Mouse (Mus musculus) stomach, embryonic 14.5 days (tissue): ENCODE results near the gene Gdf1. TPM values are rescaled to one million over a fixed set of nuclear protein-coding genes. Genes with fewer than 3 reads are reported as not detected.

ENCODE experiments used
- ATAC-seq: fragments of 200-750 bp; cut with Nextera tagmentation; 2 replicates; pipeline ENCODE4 v1.8.0; 2017; ENCODE audit warnings: low read depth, moderate TSS enrichment; ENCODE audit not compliant: insufficient number of reproducible peaks, insufficient read depth, low FRiP score
- H3K27ac ChIP-seq: fragments of 300-500 bp; sonication (generic); 2 replicates; pipeline ENCODE4 v1.5.1; 2014; ENCODE audit warnings: mild to moderate bottlenecking, low read length, moderate library complexity, mixed read lengths
- H3K27me3 ChIP-seq: fragments of 300-500 bp; sonication (generic); 2 replicates; pipeline ENCODE4 v1.6.1; 2014; ENCODE audit warnings: low read length, control low read depth, mixed read lengths; ENCODE audit not compliant: control insufficient read depth, insufficient read depth
- H3K36me3 ChIP-seq: fragments of 300-500 bp; sonication (generic); 2 replicates; pipeline ENCODE4 v1.6.1; 2014; ENCODE audit warnings: mild to moderate bottlenecking, control low read depth, low read length, moderate library complexity, mixed read lengths; ENCODE audit not compliant: control insufficient read depth, insufficient read depth
- H3K4me1 ChIP-seq: fragments of 300-500 bp; sonication (generic); 2 replicates; pipeline ENCODE4 v1.6.1; 2014; ENCODE audit warnings: low read length, control low read depth, mixed read lengths; ENCODE audit not compliant: control insufficient read depth, insufficient read depth
- H3K4me2 ChIP-seq: fragments of 300-500 bp; sonication (generic); replicated peaks from 2 replicates; pipeline ENCODE4 v1.6.1; 2014; ENCODE audit warnings: low read depth, low read length, control low read depth
- H3K4me3 ChIP-seq: fragments of 300-500 bp; sonication (generic); 2 replicates; pipeline ENCODE4 v1.5.1; 2014; ENCODE audit warnings: low read depth, low read length, control low read depth
- H3K9ac ChIP-seq: fragments of 300-500 bp; sonication (generic); replicated peaks from 2 replicates; pipeline ENCODE4 v1.6.1; 2014; ENCODE audit warnings: low read depth, mild to moderate bottlenecking, control low read depth, low read length, moderate library complexity, mixed read lengths
- H3K9me3 ChIP-seq: fragments of 300-500 bp; sonication (generic); 2 replicates; pipeline ENCODE4 v1.6.1; 2016; ENCODE audit warnings: low read depth, low read length, control low read depth; ENCODE audit not compliant: control insufficient read depth
- WGBS: fragments of 180-500 bp; shearing (Covaris S2); extraction: QIAGEN DNeasy Blood & Tissue Kit; methylation state at CpG from one replicate; pipeline ENCODE4 v1.1.7; 2014; 5-methylcytosine and 5-hydroxymethylcytosine counted together
- polyA plus RNA-seq: library from polyadenylated mRNA; unstranded; fragments of >200 nt; fragmentation: Nextera tagmentation; extraction: Ambion mirVana; gene quantifications from 2 replicates; pipeline ENCODE4 v1.2.1, GENCODE M21; 2014

Gdf1 gene
- polyA plus RNA-seq, 1 experiment from 2014 or later: 0.35 TPM

GRCm38 (mm10) chr8:70352000-70352384 lies 22.4 kb downstream of the Gdf1 start:
- Histone ChIP-seq H3K4me3 (peak overlapping the region; percentile 95), H3K9me3 (no peaks in the 10 kb centered on the region), H3K27ac (0 out of 2 replicates have a peak overlapping the region, but pooled peaks have one; percentile 15), H3K4me2 (peak overlapping the region; percentile 100), H3K27me3 (no peaks in the 10 kb centered on the region), H3K4me1 (peaks cover 27% of the 10 kb centered on the region), H3K9ac (peak overlapping the region; percentile 81), H3K36me3 (peaks cover 6% of the 10 kb centered on the region; the same call in 1 of the 2 replicates)
- ATAC-seq: no peak
- WGBS: 13% methylated on average over 3 of the region's 3 CpGs

- peaks cover 27% of the 10 kb centered on the region for H3K4me1 ChIP-seq
- no peaks in the 10 kb centered on the region for H3K9me3 ChIP-seq
- peaks cover 6% of the 10 kb centered on the region; the same call in 1 of the 2 replicates for H3K36me3 ChIP-seq
- peak overlapping the region; percentile 100 for H3K4me2 ChIP-seq
- peak overlapping the region; percentile 95 for H3K4me3 ChIP-seq
- WGBS: under 1% methylated on average over 58 of the region's 64 CpGs
- H3K27ac ChIP-seq: peak overlapping the region; percentile 89
- no peaks in the 10 kb centered on the region for H3K27me3 ChIP-seq
- peak; percentile 40 for ATAC-seq
- H3K9ac ChIP-seq: peak overlapping the region; percentile 81
These were observed 23.1 kb downstream of the Gdf1 start for GRCm38 (mm10) chr8:70352657-70353151.

- H3K27ac ChIP-seq: peak within 1 kb of the TSS; percentile 89
- peak within 1 kb of the TSS; percentile 81 for H3K9ac ChIP-seq
- ATAC-seq: peak; percentile 89
- H3K9me3 ChIP-seq: no peaks in the 10 kb centered on the region
- H3K4me2 ChIP-seq: peak within 1 kb of the TSS; percentile 100
- no peaks in the 10 kb centered on the region for H3K27me3 ChIP-seq
- H3K4me1 ChIP-seq: peaks cover 27% of the 10 kb centered on the region
- H3K4me3 ChIP-seq: peak within 1 kb of the TSS; percentile 95
- H3K36me3 ChIP-seq: peaks cover 6% of the 10 kb centered on the region; the same call in 1 of the 2 replicates
- 0% methylated on average over 55 of the region's 69 CpGs for WGBS
These were observed 23.7 kb downstream of the Gdf1 start, which contains the start of gene Upf1 for GRCm38 (mm10) chr8:70353194-70353817. Gene Upf1, minus strand, starts transcription at chr8:70353278.

GRCm38 (mm10) chr8:70354004-70354403 lies 24.4 kb downstream of the Gdf1 start:
- H3K9me3 ChIP-seq: no peaks in the 10 kb centered on the region
- H3K4me3 ChIP-seq: peak overlapping the region; percentile 95
- peak overlapping the region; percentile 30; the same call in 1 of the 2 replicates for H3K9ac ChIP-seq
- peaks cover 27% of the 10 kb centered on the region for H3K4me1 ChIP-seq
- peak overlapping the region; percentile 73 for H3K4me2 ChIP-seq
- no peaks in the 10 kb centered on the region for H3K27me3 ChIP-seq
- H3K36me3 ChIP-seq: peaks cover 6% of the 10 kb centered on the region; the same call in 1 of the 2 replicates
- H3K27ac ChIP-seq: peak overlapping the region; percentile 78; the same call in 1 of the 2 replicates
- 46% methylated on average over 4 of the region's 4 CpGs for WGBS
- ATAC-seq: no peak

- H3K4me2 ChIP-seq: no peak overlapping the region
- no peaks in the 10 kb centered on the region for H3K27me3 ChIP-seq
- 77% methylated on average over 1 of the region's 1 CpGs for WGBS
- no peak overlapping the region for H3K27ac ChIP-seq
- no peaks in the 10 kb centered on the region for H3K36me3 ChIP-seq
- peaks cover 20% of the 10 kb centered on the region for H3K4me1 ChIP-seq
- H3K9me3 ChIP-seq: no peaks in the 10 kb centered on the region
- no peak overlapping the region for H3K9ac ChIP-seq
- no peak for ATAC-seq
- no peak overlapping the region for H3K4me3 ChIP-seq
These were observed 26.5 kb downstream of the Gdf1 start for GRCm38 (mm10) chr8:70356111-70356510.

GRCm38 (mm10) chr8:70359411-70359810 lies 29.8 kb downstream of the Gdf1 start:
- no peaks in the 10 kb centered on the region for H3K9me3 ChIP-seq
- no peak overlapping the region for H3K4me3 ChIP-seq
- no peak for ATAC-seq
- H3K9ac ChIP-seq: no peak overlapping the region
- H3K27me3 ChIP-seq: no peaks in the 10 kb centered on the region
- H3K27ac ChIP-seq: no peak overlapping the region
- H3K36me3 ChIP-seq: no peaks in the 10 kb centered on the region
- 0 out of 2 replicates have a peak, but pooled peaks cover 3% of the 10 kb centered on the region for H3K4me1 ChIP-seq
- 24% methylated on average over 3 of the region's 3 CpGs for WGBS
- no peak overlapping the region for H3K4me2 ChIP-seq

GRCm38 (mm10) chr8:70360769-70361168 lies 31.2 kb downstream of the Gdf1 start:
- 0 out of 2 replicates have a peak, but pooled peaks cover 3% of the 10 kb centered on the region for H3K4me1 ChIP-seq
- H3K9ac ChIP-seq: no peak overlapping the region
- no peaks in the 10 kb centered on the region for H3K27me3 ChIP-seq
- no peaks in the 10 kb centered on the region for H3K9me3 ChIP-seq
- no peak overlapping the region for H3K4me2 ChIP-seq
- WGBS: 55% methylated on average over 4 of the region's 4 CpGs
- no peak overlapping the region for H3K4me3 ChIP-seq
- ATAC-seq: no peak
- no peak overlapping the region for H3K27ac ChIP-seq
- no peaks in the 10 kb centered on the region for H3K36me3 ChIP-seq

GRCm38 (mm10) chr8:70361484-70362032 lies 31.9 kb downstream of the Gdf1 start:
- no peak overlapping the region for H3K27ac ChIP-seq
- no peak overlapping the region for H3K4me2 ChIP-seq
- ATAC-seq: no peak
- H3K36me3 ChIP-seq: no peaks in the 10 kb centered on the region
- H3K9ac ChIP-seq: no peak overlapping the region
- no peaks in the 10 kb centered on the region for H3K9me3 ChIP-seq
- no peaks in the 10 kb centered on the region for H3K27me3 ChIP-seq
- 69% methylated on average over 10 of the region's 10 CpGs for WGBS
- 0 out of 2 replicates have a peak, but pooled peaks cover 3% of the 10 kb centered on the region for H3K4me1 ChIP-seq
- H3K4me3 ChIP-seq: no peak overlapping the region
